Mouse (Mus musculus) forebrain, embryonic 12.5 days (tissue): Measurements from ENCODE around the gene Bloc1s5. TPM values are rescaled to one million over a fixed set of nuclear protein-coding genes. Genes with fewer than 3 reads are reported as not detected.
"Not testable (repeated sequence)": the region's sequence is repeated elsewhere in the genome, so short reads cannot be mapped to it uniquely, and the experiment has no call there.

ENCODE experiments used
- ATAC-seq: fragments of 200-750 bp; cut with Nextera tagmentation; 2 replicates; pipeline ENCODE4 v1.8.0; 2017; ENCODE audit warnings: moderate TSS enrichment; ENCODE audit not compliant: low FRiP score
- H3K27ac ChIP-seq: fragments of 300-500 bp; sonication (generic); 2 replicates; pipeline ENCODE4 v1.5.1; 2016; ENCODE audit warnings: mild to moderate bottlenecking
- H3K27me3 ChIP-seq: fragments of 300-500 bp; sonication (generic); 2 replicates; pipeline ENCODE4 v1.6.1; 2016; ENCODE audit warnings: mild to moderate bottlenecking
- H3K36me3 ChIP-seq: fragments of 300-500 bp; sonication (generic); replicated peaks from 2 replicates; pipeline ENCODE4 v1.6.1; 2016; ENCODE audit warnings: mild to moderate bottlenecking
- H3K4me1 ChIP-seq: fragments of 300-500 bp; sonication (generic); 2 replicates; pipeline ENCODE4 v1.6.1; 2016
- H3K4me2 ChIP-seq: fragments of 300-500 bp; sonication (generic); 2 replicates; pipeline ENCODE4 v1.6.1; 2016; ENCODE audit warnings: mild to moderate bottlenecking, moderate library complexity
- H3K4me3 ChIP-seq: fragments of 300-500 bp; sonication (generic); replicated peaks from 2 replicates; pipeline ENCODE4 v1.5.1; 2016; ENCODE audit warnings: mild to moderate bottlenecking
- H3K9ac ChIP-seq: fragments of 300-500 bp; sonication (generic); 2 replicates; pipeline ENCODE4 v1.6.1; 2016; ENCODE audit warnings: mild to moderate bottlenecking
- H3K9me3 ChIP-seq: fragments of 300-500 bp; sonication (generic); 2 replicates; pipeline ENCODE4 v1.6.1; 2016
- WGBS: fragments of 180-500 bp; shearing (Covaris S2); methylation state at CpG from one replicate; pipeline ENCODE4 v1.1.7; 2016; 5-methylcytosine and 5-hydroxymethylcytosine counted together
- polyA plus RNA-seq: library from polyadenylated mRNA; unstranded; fragments of >200 nt; fragmentation: Nextera tagmentation; extraction: Ambion mirVana; gene quantifications from 2 replicates; pipeline ENCODE4 v1.2.1, GENCODE M21; 2016

Bloc1s5 gene
- polyA plus RNA-seq, 1 experiment from 2014 or later = 22.3 TPM

GRCm38 (mm10) chr13:38640961-38641360, 6.1 kb upstream of the Bloc1s5 start:
- no peaks in the 10 kb centered on the region for H3K4me1 ChIP-seq
- H3K9me3 ChIP-seq = no peaks in the 10 kb centered on the region
- no peak overlapping the region for H3K27ac ChIP-seq
- peaks cover 36% of the 10 kb centered on the region for H3K36me3 ChIP-seq
- ATAC-seq = no peak
- H3K27me3 ChIP-seq = no peaks in the 10 kb centered on the region
- no peak overlapping the region for H3K4me3 ChIP-seq
- H3K9ac ChIP-seq = no peak overlapping the region
- H3K4me2 ChIP-seq = no peak overlapping the region
- WGBS = 90% methylated on average over 5 of the region's 5 CpGs

GRCm38 (mm10) chr13:38638694-38639093, 3.8 kb upstream of the Bloc1s5 start:
- Histone ChIP-seq H3K9me3 (no peaks in the 10 kb centered on the region), H3K4me3 (no peak overlapping the region), H3K9ac (no peak overlapping the region), H3K27me3 (no peaks in the 10 kb centered on the region), H3K4me2 (no peak overlapping the region), H3K27ac (no peak overlapping the region), H3K4me1 (peaks cover 6% of the 10 kb centered on the region), H3K36me3 (peaks cover 18% of the 10 kb centered on the region)
- 85% methylated on average over 11 of the region's 11 CpGs for WGBS
- ATAC-seq = no peak

DNA sequence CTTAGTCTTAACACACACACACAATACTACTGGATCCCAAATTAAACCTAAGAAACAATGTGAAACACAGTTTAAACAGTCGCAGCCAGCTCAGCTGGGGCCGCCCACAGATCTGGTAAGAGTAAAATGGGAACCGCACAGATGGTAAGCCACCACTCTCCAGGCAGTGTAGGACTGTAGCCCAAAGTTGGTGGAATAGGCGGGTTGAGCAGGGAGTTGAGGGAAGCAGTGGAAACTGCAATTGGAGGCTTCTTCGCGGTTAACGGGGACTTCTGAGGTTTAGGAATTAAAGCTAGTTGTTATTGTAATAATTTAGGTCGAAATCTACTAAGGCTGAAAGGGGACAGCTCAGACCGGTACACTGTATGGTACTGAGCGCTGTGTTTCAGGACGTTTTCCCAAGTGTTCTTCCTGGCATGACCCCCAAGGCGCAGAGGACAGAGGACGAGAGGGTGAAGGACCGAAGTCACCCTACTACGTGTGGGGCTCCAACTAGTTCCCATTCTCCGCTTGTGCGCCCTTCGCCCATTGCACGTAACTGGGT, 581 bp downstream of the Bloc1s5 start:
- no peaks in the 10 kb centered on the region for H3K9me3 ChIP-seq
- peak overlapping the region; percentile 50; the same call in 1 of the 2 replicates for H3K27ac ChIP-seq
- under 1% methylated on average over 19 of the region's 19 CpGs for WGBS
- no peaks in the 10 kb centered on the region for H3K36me3 ChIP-seq
- H3K4me3 ChIP-seq = peak overlapping the region; percentile 78
- no peaks in the 10 kb centered on the region for H3K27me3 ChIP-seq
- ATAC-seq = peak; percentile 75; the same call in 1 of the 2 replicates
- H3K4me1 ChIP-seq = peaks cover 6% of the 10 kb centered on the region
- H3K9ac ChIP-seq = peak overlapping the region; percentile 82
- peak overlapping the region; percentile 72 for H3K4me2 ChIP-seq

GRCm38 (mm10) chr13:38633287-38634000, 1.5 kb downstream of the Bloc1s5 start:
- Histone ChIP-seq H3K27ac (no peak overlapping the region), H3K27me3 (no peaks in the 10 kb centered on the region), H3K4me2 (peak overlapping the region; percentile 72), H3K4me1 (peaks cover 6% of the 10 kb centered on the region), H3K36me3 (no peaks in the 10 kb centered on the region), H3K4me3 (no peak overlapping the region), H3K9ac (no peak overlapping the region), H3K9me3 (no peaks in the 10 kb centered on the region)
- no peak for ATAC-seq
- 90% methylated on average over 6 of the region's 6 CpGs for WGBS

GRCm38 (mm10) chr13:38632556-38632955, 2.4 kb downstream of the Bloc1s5 start:
- Histone ChIP-seq H3K36me3 (no peaks in the 10 kb centered on the region), H3K27ac (no peak overlapping the region), H3K9ac (no peak overlapping the region), H3K4me3 (no peak overlapping the region), H3K27me3 (no peaks in the 10 kb centered on the region), H3K4me2 (no peak overlapping the region), H3K9me3 (no peaks in the 10 kb centered on the region), H3K4me1 (peaks cover 6% of the 10 kb centered on the region)
- 88% methylated on average over 6 of the region's 6 CpGs for WGBS
- ATAC-seq = no peak

DNA sequence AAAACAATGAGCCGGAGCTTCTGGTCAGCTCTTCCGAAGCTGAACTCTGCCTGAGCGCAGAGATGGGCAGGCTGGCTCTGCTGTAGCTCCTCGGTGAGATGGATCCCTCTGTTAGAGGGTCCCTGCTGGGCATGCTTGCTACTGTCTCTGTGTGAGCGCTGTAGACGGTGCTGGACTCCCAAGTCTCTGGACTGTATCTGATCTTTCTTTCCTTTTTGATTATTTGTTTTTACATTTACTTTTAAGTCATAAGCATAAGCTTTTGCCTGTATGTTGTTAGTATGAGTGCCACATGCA, 8.7 kb downstream of the Bloc1s5 start:
- no peaks in the 10 kb centered on the region for H3K9me3 ChIP-seq
- 15% methylated on average over 6 of the region's 6 CpGs for WGBS
- no peak for ATAC-seq

GRCm38 (mm10) chr13:38625492-38626228, 9.2 kb downstream of the Bloc1s5 start:
- no peaks in the 10 kb centered on the region for H3K27me3 ChIP-seq
- WGBS = 29% methylated on average over 5 of the region's 5 CpGs
- no peak overlapping the region for H3K27ac ChIP-seq
- H3K4me3 ChIP-seq = no peak overlapping the region
- no peaks in the 10 kb centered on the region for H3K4me1 ChIP-seq
- no peak overlapping the region for H3K4me2 ChIP-seq
- H3K36me3 ChIP-seq = no peaks in the 10 kb centered on the region; the same call in 1 of the 2 replicates
- H3K9me3 ChIP-seq = no peaks in the 10 kb centered on the region
- no peak for ATAC-seq
- H3K9ac ChIP-seq = no peak overlapping the region

More for the DNA sequence above, 8.7 kb downstream of the Bloc1s5 start:
- Histone ChIP-seq H3K4me3 (no peak overlapping the region), H3K27me3 (no peaks in the 10 kb centered on the region), H3K27ac (no peak overlapping the region), H3K9ac (no peak overlapping the region), H3K4me1 (no peaks in the 10 kb centered on the region), H3K36me3 (no peaks in the 10 kb centered on the region; the same call in 1 of the 2 replicates), H3K4me2 (no peak overlapping the region)

GRCm38 (mm10) chr13:38624292-38624902, 10.5 kb downstream of the Bloc1s5 start:
- Histone ChIP-seq H3K9me3 (no peaks in the 10 kb centered on the region), H3K9ac (no peak overlapping the region), H3K36me3 (no peaks in the 10 kb centered on the region; the same call in 1 of the 2 replicates), H3K27me3 (no peaks in the 10 kb centered on the region), H3K4me1 (no peaks in the 10 kb centered on the region), H3K4me3 (no peak overlapping the region), H3K27ac (no peak overlapping the region), H3K4me2 (no peak overlapping the region)
- no peak for ATAC-seq
- 84% methylated on average over 8 of the region's 8 CpGs for WGBS

DNA sequence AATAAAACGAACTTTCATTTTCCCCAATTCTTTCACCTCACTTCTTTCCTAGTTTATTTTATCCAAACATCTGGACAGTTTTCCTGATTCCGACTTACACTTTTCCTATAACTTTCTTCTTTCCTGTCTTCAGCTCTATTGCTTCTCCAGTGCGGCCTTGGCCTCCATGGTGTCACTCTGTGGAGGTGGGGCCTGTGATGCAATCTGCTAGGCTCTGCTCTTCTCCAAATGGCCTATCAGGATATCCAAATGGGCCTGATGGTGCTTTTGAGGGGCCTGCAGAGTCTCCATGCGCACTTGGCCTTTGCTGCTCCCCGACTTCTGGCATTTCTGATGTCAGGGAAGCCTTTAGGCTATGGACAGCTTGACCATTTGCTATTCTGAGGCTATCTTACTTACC, 11.6 kb downstream of the Bloc1s5 start:
- Histone ChIP-seq H3K36me3 (no peaks in the 10 kb centered on the region; the same call in 1 of the 2 replicates), H3K4me3 (no peak overlapping the region), H3K4me1 (no peaks in the 10 kb centered on the region), H3K27me3 (no peaks in the 10 kb centered on the region), H3K4me2 (no peak overlapping the region), H3K27ac (no peak overlapping the region), H3K9ac (no peak overlapping the region), H3K9me3 (no peaks in the 10 kb centered on the region)
- no peak for ATAC-seq
- WGBS = 97% methylated on average over 5 of the region's 5 CpGs

- H3K36me3 ChIP-seq, H3K27ac ChIP-seq, H3K9me3 ChIP-seq, H3K4me2 ChIP-seq, H3K27me3 ChIP-seq, H3K4me3 ChIP-seq, H3K9ac ChIP-seq, H3K4me1 ChIP-seq, ATAC-seq: not testable (repeated sequence)
- 81% methylated on average over 4 of the region's 4 CpGs for WGBS
Measured at GRCm38 (mm10) chr13:38618001-38618630, 16.8 kb downstream of the Bloc1s5 start.

- Histone ChIP-seq H3K4me2 (no peak overlapping the region), H3K27ac (no peak overlapping the region), H3K4me1 (no peaks in the 10 kb centered on the region), H3K27me3 (no peaks in the 10 kb centered on the region), H3K36me3 (peaks cover 8% of the 10 kb centered on the region), H3K4me3 (no peak overlapping the region), H3K9me3 (no peaks in the 10 kb centered on the region), H3K9ac (no peak overlapping the region)
- no peak for ATAC-seq
- WGBS = 88% methylated on average over 4 of the region's 4 CpGs
Measured at GRCm38 (mm10) chr13:38616887-38617286, 18.0 kb downstream of the Bloc1s5 start.

DNA sequence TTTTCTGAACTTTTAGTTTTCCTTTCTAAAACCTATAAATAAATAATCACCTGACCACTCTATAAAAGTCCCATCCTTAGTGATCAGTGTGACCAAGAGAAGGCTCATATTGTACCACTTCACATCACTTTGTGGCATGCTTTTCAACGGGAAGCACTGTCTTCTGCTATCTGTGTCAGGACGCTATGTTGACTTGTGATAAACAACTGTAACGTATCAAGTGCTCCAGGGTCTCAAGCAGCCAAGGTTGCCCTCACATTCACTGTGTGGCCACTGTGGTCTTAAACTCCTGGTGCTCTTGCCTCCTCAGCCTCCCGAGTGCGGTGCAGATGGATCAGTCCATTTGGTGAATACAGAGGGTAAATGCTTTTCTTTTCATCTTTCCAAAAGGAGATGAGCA, 19.3 kb downstream of the Bloc1s5 start:
- Histone ChIP-seq H3K4me1 (no peaks in the 10 kb centered on the region), H3K4me2 (no peak overlapping the region), H3K4me3 (no peak overlapping the region), H3K27me3 (no peaks in the 10 kb centered on the region), H3K36me3 (peaks cover 8% of the 10 kb centered on the region), H3K9me3 (no peaks in the 10 kb centered on the region), H3K9ac (no peak overlapping the region), H3K27ac (no peak overlapping the region)
- WGBS = 91% methylated on average over 5 of the region's 5 CpGs
- no peak for ATAC-seq
